Mouse (Mus musculus): Measurements from ENCODE around the gene Pigo. TPM values are rescaled to one million over a fixed set of nuclear protein-coding genes. Genes with fewer than 3 reads are reported as not detected.

Gene Pigo
- 37.4 to 52.2 TPM (median 41.8 TPM) in 4 replicates for total RNA-seq (2023; ENCODE audit: inconsistent age)

DNA sequence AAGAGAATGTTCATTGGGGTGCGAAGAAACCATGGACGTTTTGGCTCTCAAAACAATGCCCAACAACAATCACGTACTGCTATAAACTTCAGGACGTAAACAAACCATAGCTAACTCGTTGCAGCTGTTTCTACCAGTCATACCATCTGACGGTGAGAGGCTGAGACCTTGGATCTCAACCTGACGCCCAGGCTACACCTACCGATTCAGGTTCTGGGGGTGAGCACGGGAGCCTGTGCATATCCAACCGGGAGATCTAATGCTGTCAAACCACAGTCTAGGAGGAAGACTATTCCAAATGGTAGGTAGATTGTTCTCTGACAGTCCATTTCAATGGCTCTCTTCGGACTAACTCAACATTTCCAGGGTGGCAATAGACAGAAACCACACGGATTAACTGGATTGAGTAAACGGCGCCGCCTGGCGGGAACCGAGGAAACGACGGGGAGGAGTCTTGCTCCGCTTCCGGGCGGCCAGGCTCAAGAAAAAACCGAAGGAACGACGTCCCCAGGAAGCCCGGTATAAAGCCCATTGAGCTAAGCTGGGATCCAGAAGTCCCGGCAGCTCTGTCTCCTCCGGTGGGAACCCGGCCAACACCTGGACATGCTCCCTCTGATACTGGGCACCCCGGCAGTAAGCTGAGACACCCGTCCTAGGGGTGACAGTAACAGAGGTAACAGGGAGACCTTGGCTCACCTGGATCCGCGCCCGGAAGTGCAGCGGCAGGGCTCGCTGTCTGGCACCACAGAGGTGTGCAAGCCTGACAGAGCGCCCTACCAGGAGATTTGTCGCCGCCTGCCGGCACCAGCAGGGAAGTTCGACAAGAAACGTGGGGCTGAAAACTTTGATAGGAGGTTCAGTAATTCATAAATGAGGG, at the start of gene Pigo:
Gene Pigo, minus strand, starts transcription at position 736 of the 877 bp plus-strand sequence.

DNA sequence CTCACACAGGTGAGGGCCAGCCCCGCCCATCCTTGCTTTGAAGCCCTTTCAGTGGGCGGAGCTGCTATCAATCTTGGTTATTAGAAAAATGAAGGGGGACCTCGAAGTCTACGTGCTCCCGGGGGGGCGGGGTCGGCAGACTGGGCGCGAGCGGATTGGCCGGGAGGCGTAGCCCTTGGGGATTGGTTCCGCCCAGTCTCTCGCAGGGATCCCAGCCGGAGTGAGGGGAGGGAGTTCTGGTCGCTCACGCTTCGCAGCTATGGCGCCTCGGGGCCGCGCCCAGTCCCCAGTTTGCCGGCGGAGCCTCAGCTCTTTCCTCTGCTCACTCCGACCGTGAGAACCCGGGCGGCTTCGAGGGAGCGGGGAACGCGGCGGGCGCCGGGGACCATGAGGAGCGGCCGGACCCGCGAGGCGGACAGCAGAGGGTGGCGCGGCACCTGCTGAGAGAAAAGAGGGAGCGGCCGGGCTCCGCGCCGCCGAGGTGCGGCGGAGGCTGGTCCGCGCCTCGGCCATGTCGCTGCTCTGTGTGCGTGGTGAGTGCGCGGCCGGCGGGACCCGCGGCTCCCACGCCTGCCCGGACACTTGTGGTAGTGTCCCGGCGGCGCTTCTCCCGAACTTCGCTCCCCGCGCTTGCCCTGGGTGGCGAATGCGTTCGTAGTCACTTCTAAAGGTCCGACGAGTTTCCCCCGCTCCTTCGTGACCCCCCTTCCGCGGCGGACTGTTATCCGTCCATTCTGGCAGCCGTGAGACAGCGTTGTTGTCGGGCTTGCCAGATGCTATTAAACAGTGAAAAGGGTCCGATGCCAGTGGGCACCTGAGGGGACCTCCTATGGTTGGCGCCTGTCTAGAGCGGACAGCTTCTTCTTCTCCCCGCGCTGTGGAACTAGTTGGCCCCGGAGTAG, 33.4 kb upstream of the Pigo start, which contains the start of gene Unc13b:
Gene Unc13b, plus strand, starts transcription at position 201 of the 902 bp plus-strand sequence.

DNA sequence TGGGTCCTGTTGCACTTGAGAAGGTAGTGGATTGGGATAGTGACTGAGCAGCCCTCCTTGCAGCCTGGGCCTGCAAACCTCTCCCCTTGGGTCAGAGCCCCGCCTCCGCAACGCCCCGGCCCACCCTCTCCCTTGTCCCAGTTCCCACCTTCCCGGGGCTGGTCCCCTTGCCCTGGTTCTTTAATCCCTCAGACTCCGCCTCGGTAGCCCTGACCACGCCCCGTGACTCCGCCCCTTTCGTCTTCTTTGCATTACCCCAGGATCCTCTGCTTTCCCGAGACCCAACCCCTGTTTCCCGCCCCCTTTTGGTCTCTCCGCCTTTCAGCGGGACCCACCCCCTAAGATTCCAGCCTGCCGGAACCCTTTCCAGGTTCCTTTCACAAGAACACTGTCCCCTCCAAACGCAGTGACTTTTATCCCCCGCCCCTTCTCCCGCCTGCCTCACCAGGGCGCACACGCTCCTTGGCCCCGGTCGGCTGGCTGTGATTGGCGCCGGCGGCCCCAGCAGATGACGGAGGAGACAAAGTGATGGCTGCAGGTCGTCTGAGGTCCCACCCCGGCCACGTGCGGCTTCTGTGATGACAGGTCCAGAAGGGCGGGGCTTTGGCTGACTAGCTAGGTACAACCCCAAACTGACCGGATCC, 20.2 kb upstream of the Pigo start, which contains the start of gene Fam214b:
Gene Fam214b, minus strand, starts transcription at position 562 of the 644 bp plus-strand sequence.

DNA sequence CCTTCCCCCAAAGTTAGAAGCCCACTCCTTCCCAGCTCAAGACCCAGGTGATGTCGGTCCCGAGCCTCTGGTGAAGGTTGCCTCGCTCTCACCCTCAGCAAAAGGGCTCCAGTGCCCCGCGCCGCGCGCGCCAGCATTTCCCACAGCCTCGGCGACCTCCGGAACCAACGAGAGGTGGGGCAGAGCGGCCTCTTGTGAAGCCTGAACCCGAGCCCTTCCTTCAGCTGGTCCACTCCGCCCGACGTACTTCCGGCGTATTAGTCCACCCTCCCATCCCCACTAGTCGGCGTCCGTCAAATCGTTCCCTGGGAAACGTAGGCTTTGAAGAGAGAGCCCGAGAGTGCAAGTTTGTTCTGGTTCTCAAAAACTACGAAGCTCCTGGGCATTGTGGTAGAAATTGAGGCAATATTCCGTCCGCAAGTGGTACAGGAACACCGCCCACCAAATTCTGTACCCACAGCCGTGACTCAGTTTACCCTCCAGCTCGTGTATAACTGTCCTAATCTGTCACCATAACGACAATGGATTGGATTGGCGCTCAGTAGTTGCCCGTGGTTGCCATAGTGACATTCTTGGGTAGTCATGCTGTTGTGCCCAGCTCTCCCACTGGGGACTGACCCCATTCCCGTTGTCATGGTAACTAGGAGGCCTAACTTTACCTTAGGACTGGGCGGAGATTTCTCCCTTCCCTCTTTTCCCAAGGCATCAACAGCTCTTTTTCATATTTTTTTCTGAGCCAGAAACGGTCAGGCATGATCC, 5.8 kb upstream of the Pigo start, which contains the start of gene Stoml2:
Gene Stoml2, minus strand, starts transcription at position 474 of the 759 bp plus-strand sequence.

DNA sequence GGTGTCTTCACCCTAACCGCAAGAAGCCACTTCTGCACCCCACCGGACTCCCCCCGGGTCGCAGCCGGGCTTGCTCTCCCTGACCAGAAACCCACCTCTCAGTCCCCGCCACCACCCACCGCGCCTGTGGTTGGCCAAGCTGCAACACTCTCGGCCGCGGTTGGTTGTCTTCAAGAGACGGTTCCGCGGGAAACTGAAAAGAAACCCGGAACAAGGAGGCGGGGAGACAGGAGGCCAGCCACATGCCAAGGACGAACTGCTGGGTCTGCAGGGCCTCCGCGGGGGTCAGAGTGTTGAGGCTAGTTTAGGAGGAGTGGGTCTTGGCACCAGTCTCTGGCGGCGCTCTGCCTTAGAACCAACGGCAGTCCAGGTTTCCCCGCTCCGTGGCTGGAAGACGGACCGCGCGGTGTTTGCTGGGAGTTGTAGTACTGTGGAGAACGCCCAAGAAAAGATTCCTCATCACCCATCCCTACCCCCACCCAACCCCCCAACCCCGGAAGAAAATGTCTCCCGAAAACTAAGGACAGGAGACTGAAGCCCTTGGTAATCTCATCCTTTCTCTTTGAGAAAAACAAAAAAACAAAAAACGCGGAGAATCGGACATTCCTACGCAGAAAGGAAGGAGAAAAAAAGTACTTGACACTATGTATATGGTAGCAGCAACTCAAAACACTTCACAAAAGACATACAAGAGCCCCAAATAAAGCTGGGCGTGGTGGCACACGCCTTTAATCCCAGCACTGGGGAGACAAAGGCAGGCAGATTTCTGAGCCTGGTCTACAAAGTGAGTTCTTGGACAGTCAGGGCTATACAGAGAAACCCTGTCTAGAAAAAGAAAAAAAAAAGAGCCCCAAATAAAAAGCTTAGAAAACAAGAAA, 15.2 kb downstream of the Pigo start, which contains the start of gene Fancg:
Gene Fancg, minus strand, starts transcription at position 346 of the 878 bp plus-strand sequence.

DNA sequence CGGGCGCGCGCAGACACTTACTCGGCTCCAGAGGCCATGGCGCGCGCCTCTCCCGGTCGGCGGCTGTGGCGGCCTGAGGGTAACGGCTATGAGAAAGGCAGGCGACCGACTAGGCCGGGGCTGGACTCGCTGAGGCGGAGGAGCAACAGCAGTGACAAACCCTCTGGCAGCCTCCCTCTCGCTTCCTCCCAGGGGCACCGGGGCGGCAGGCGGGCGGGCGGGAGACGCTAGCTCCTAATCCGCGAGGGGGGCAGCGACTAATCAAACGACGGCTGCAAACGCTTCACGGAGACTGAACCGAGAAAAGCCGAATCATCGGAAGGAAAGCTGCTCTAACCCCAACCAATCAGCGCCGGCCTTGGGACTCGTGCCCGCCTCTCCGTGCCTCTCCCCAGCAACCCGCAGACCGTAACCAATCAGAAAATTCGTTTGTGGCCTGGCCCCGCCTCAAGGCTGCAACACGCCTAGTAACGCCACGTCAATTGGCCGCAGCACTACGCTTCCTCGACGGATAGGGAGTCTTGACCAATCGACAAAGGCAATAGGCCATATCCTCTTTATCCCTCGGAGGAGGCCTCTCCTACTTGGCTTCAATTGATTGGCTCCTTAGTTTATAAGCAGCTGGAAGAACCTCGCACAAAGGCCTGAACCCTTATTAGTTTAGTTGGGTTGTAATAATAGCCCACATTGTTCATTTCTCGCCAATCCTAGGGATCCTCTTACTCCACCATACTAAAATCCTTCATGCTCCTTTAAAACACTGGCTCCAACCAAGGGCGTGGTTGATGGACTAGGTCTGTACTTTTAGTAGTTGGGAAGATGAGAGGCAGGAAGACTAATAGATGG, 25.3 kb downstream of the Pigo start, which contains the start of gene Vcp:
Gene Vcp, minus strand, starts transcription at position 367 of the 846 bp plus-strand sequence.

DNA sequence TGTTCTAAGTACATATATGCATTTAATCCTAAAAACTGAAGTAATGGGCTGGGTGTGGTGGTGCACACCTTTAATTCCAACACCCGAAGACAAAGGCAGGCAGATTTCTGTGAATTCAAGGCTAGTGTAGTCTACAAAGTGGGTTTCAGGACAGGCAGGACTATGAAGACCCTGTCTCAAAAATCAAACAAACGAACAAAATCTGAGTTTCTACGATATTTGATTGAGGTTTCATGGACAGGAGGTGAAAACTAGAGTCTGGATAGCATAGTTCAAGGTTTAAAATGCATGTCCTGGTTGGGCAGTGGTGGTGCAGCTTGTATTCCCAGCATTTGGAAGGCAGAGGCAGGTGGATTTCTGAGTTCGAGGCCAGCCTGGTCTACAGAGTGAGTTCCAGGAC, 56.3 kb downstream of the Pigo start, which contains the start of gene 1700022I11Rik:
Gene 1700022I11Rik, plus strand, starts transcription at position 301 of the 400 bp plus-strand sequence.

Other genes starting within 250 kb of the Pigo start
- not detected in 4 replicates for gene Fam205a1, start 171.9 kb downstream of the Pigo start, total RNA-seq (2023; ENCODE audit: inconsistent age)
- not detected in 4 replicates for gene Gm12394, start 169.0 kb downstream of the Pigo start, total RNA-seq (2023; ENCODE audit: inconsistent age)
- not detected in 4 replicates for gene Fam205c, start 151.6 kb downstream of the Pigo start, total RNA-seq (2023; ENCODE audit: inconsistent age)
- gene Phf24, start 109.2 kb downstream of the Pigo start, total RNA-seq (2023; ENCODE audit: inconsistent age): not detected in 4 replicates
- gene Dnajb5, start 76.0 kb downstream of the Pigo start, total RNA-seq (2023; ENCODE audit: inconsistent age): 28.3 to 37.5 TPM (median 35.7 TPM) in 4 replicates
- 0.18 TPM in 1 of 4 replicates, not detected in the others for gene 1700022I11Rik, start 56.2 kb downstream of the Pigo start, total RNA-seq (2023; ENCODE audit: inconsistent age)
- 107 to 113 TPM (median 110 TPM) in 4 replicates for gene Vcp, start 25.3 kb downstream of the Pigo start, total RNA-seq (2023; ENCODE audit: inconsistent age)
- gene Fancg, start 15.3 kb downstream of the Pigo start, total RNA-seq (2023; ENCODE audit: inconsistent age): 27.0 to 33.5 TPM (median 32.5 TPM) in 4 replicates
- gene Stoml2, start 5.9 kb upstream of the Pigo start, total RNA-seq (2023; ENCODE audit: inconsistent age): 72.2 to 98.5 TPM (median 78.3 TPM) in 4 replicates
- gene Fam214b, start 20.4 kb upstream of the Pigo start, total RNA-seq (2023; ENCODE audit: inconsistent age): 19.5 to 28.8 TPM (median 22.1 TPM) in 4 replicates
- gene Unc13b, start 33.1 kb upstream of the Pigo start, total RNA-seq (2023; ENCODE audit: inconsistent age): 0.60 to 1.3 TPM (median 0.92 TPM) in 4 replicates
- gene Atp8b5, start 241.3 kb upstream of the Pigo start, total RNA-seq (2023; ENCODE audit: inconsistent age): not detected in 4 replicates

All from B cell, adult (primary cell).